Mouse (Mus musculus) neural tube, embryonic 14.5 days (tissue): ENCODE results near the gene Svopl. TPM values are rescaled to one million over a fixed set of nuclear protein-coding genes. Genes with fewer than 3 reads are reported as not detected.
A peak's percentile ranks its signal among the peaks of the same experiment; 100 is the strongest.

ENCODE experiments used
- ATAC-seq: fragments of 200-750 bp; cut with Nextera tagmentation; 2 replicates; pipeline ENCODE4 v1.8.0; 2017; ENCODE audit warnings: low read depth, mild to moderate bottlenecking, moderate TSS enrichment, moderate library complexity
- H3K27ac ChIP-seq: fragments of 300-500 bp; sonication (generic); 2 replicates; pipeline ENCODE4 v1.5.1; 2014; ENCODE audit warnings: low read depth, mild to moderate bottlenecking, control low read depth, low read length, moderate library complexity, mixed read lengths
- H3K27me3 ChIP-seq: fragments of 300-500 bp; sonication (generic); 2 replicates; pipeline ENCODE4 v1.6.1; 2014; ENCODE audit warnings: low read length; ENCODE audit not compliant: control insufficient read depth, insufficient read depth
- H3K36me3 ChIP-seq: fragments of 300-500 bp; sonication (generic); 2 replicates; pipeline ENCODE4 v1.6.1; 2014; ENCODE audit warnings: low read length, mixed read lengths; ENCODE audit not compliant: control insufficient read depth, insufficient read depth
- H3K4me1 ChIP-seq: fragments of 300-500 bp; sonication (generic); 2 replicates; pipeline ENCODE4 v1.6.1; 2014; ENCODE audit warnings: low read length; ENCODE audit not compliant: control insufficient read depth, insufficient read depth
- H3K4me2 ChIP-seq: fragments of 300-500 bp; sonication (generic); 2 replicates; pipeline ENCODE4 v1.6.1; 2014; ENCODE audit warnings: mild to moderate bottlenecking, low read depth, low read length, control low read depth
- H3K4me3 ChIP-seq: fragments of 300-500 bp; sonication (generic); 2 replicates; pipeline ENCODE4 v1.5.1; 2014; ENCODE audit warnings: low read depth, low read length, control low read depth, mixed read lengths
- H3K9ac ChIP-seq: fragments of 300-500 bp; sonication (generic); replicated peaks from 2 replicates; pipeline ENCODE4 v1.6.1; 2014; ENCODE audit warnings: low read depth, mild to moderate bottlenecking, control low read depth, low read length, mixed read lengths
- H3K9me3 ChIP-seq: fragments of 300-500 bp; sonication (generic); 2 replicates; pipeline ENCODE4 v1.6.1; 2016; ENCODE audit warnings: low read length; ENCODE audit not compliant: control insufficient read depth
- WGBS: fragments of 180-500 bp; shearing (Covaris S2); extraction: QIAGEN DNeasy Blood & Tissue Kit; methylation state at CpG from one replicate; pipeline ENCODE4 v1.1.7; 2014; 5-methylcytosine and 5-hydroxymethylcytosine counted together
- polyA plus RNA-seq: library from polyadenylated mRNA; unstranded; fragments of >200 nt; fragmentation: Nextera tagmentation; extraction: Ambion mirVana; gene quantifications from 2 replicates; pipeline ENCODE4 v1.2.1, GENCODE M21; 2014

The Svopl gene
- polyA plus RNA-seq, 1 experiment from 2014 or later = 1.1 TPM

GRCm38 (mm10) chr6:38071256-38071655 is 24.5 kb upstream of the Svopl start:
- H3K36me3 ChIP-seq = no peaks in the 10 kb centered on the region
- no peak overlapping the region for H3K9ac ChIP-seq
- no peak overlapping the region for H3K4me3 ChIP-seq
- H3K9me3 ChIP-seq = no peaks in the 10 kb centered on the region
- no peaks in the 10 kb centered on the region for H3K27me3 ChIP-seq
- 94% methylated on average over 4 of the region's 4 CpGs for WGBS
- no peak overlapping the region for H3K4me2 ChIP-seq
- H3K27ac ChIP-seq = no peak overlapping the region
- no peak for ATAC-seq
- no peaks in the 10 kb centered on the region for H3K4me1 ChIP-seq

- H3K36me3 ChIP-seq = no peaks in the 10 kb centered on the region
- ATAC-seq = peak; percentile 92
- 0 out of 2 replicates have a peak, but pooled peaks cover 4% of the 10 kb centered on the region for H3K4me1 ChIP-seq
- H3K4me2 ChIP-seq = no peak overlapping the region
- no peak overlapping the region for H3K9ac ChIP-seq
- WGBS = 8% methylated on average over 5 of the region's 5 CpGs
- H3K4me3 ChIP-seq = no peak overlapping the region
- no peak overlapping the region for H3K27ac ChIP-seq
- H3K27me3 ChIP-seq = no peaks in the 10 kb centered on the region
- no peaks in the 10 kb centered on the region for H3K9me3 ChIP-seq
Observed at GRCm38 (mm10) chr6:38066215-38066614, 19.4 kb upstream of the Svopl start.

- no peak overlapping the region for H3K4me3 ChIP-seq
- H3K4me1 ChIP-seq = 0 out of 2 replicates have a peak, but pooled peaks cover 4% of the 10 kb centered on the region
- no peak overlapping the region for H3K4me2 ChIP-seq
- no peaks in the 10 kb centered on the region for H3K36me3 ChIP-seq
- H3K27ac ChIP-seq = no peak overlapping the region
- ATAC-seq = peak; percentile 65; the same call in 1 of the 2 replicates
- H3K9me3 ChIP-seq = no peaks in the 10 kb centered on the region
- H3K9ac ChIP-seq = no peak overlapping the region
- WGBS = 72% methylated on average over 11 of the region's 11 CpGs
- H3K27me3 ChIP-seq = no peaks in the 10 kb centered on the region
Observed at GRCm38 (mm10) chr6:38065501-38066122, 18.8 kb upstream of the Svopl start.

- ATAC-seq = no peak; the same call in 1 of the 2 replicates
- Histone ChIP-seq H3K4me3 (no peak overlapping the region), H3K27ac (no peak overlapping the region), H3K9me3 (no peaks in the 10 kb centered on the region), H3K4me2 (no peak overlapping the region), H3K4me1 (0 out of 2 replicates have a peak, but pooled peaks cover 4% of the 10 kb centered on the region), H3K27me3 (no peaks in the 10 kb centered on the region), H3K9ac (no peak overlapping the region), H3K36me3 (no peaks in the 10 kb centered on the region)
- 60% methylated on average over 3 of the region's 3 CpGs for WGBS
Observed at GRCm38 (mm10) chr6:38065122-38065500, 18.3 kb upstream of the Svopl start.

GRCm38 (mm10) chr6:38064621-38065020 is 17.8 kb upstream of the Svopl start:
- H3K9me3 ChIP-seq = no peaks in the 10 kb centered on the region
- H3K27me3 ChIP-seq = no peaks in the 10 kb centered on the region
- H3K27ac ChIP-seq = no peak overlapping the region
- no peak overlapping the region for H3K9ac ChIP-seq
- WGBS = 90% methylated on average over 2 of the region's 2 CpGs
- H3K4me1 ChIP-seq = 0 out of 2 replicates have a peak, but pooled peaks cover 4% of the 10 kb centered on the region
- H3K36me3 ChIP-seq = no peaks in the 10 kb centered on the region
- no peak for ATAC-seq
- H3K4me2 ChIP-seq = no peak overlapping the region
- no peak overlapping the region for H3K4me3 ChIP-seq

- Histone ChIP-seq H3K4me1 (no peaks in the 10 kb centered on the region), H3K36me3 (no peaks in the 10 kb centered on the region), H3K9ac (no peak overlapping the region), H3K27me3 (no peaks in the 10 kb centered on the region), H3K4me2 (no peak overlapping the region), H3K27ac (no peak overlapping the region), H3K4me3 (no peak overlapping the region), H3K9me3 (no peaks in the 10 kb centered on the region)
- ATAC-seq = no peak
- 57% methylated on average over 5 of the region's 5 CpGs for WGBS
Observed at GRCm38 (mm10) chr6:38058805-38059204, 12.0 kb upstream of the Svopl start.

- Histone ChIP-seq H3K27ac (no peak overlapping the region), H3K4me2 (no peak overlapping the region), H3K4me3 (no peak overlapping the region), H3K9me3 (no peaks in the 10 kb centered on the region), H3K27me3 (no peaks in the 10 kb centered on the region), H3K36me3 (no peaks in the 10 kb centered on the region), H3K9ac (no peak overlapping the region), H3K4me1 (no peaks in the 10 kb centered on the region)
- WGBS = 85% methylated on average over 15 of the region's 15 CpGs
- no peak for ATAC-seq
Observed at GRCm38 (mm10) chr6:38055471-38056330, 8.9 kb upstream of the Svopl start.

- no peak overlapping the region for H3K4me3 ChIP-seq
- no peaks in the 10 kb centered on the region for H3K36me3 ChIP-seq
- no peaks in the 10 kb centered on the region for H3K9me3 ChIP-seq
- WGBS = 93% methylated on average over 6 of the region's 6 CpGs
- no peak for ATAC-seq
- no peak overlapping the region for H3K4me2 ChIP-seq
- no peak overlapping the region for H3K9ac ChIP-seq
- H3K27me3 ChIP-seq = no peaks in the 10 kb centered on the region
- no peak overlapping the region for H3K27ac ChIP-seq
- H3K4me1 ChIP-seq = no peaks in the 10 kb centered on the region
Observed at GRCm38 (mm10) chr6:38049601-38050000, 2.8 kb upstream of the Svopl start.
